Mouse (Mus musculus): ENCODE results near the gene Ppia. TPM values are rescaled to one million over a fixed set of nuclear protein-coding genes. Genes with fewer than 3 reads are reported as not detected.
A peak's percentile ranks its signal among the peaks of the same experiment; 100 is the strongest.
"Not testable (repeated sequence)": the region's sequence is repeated elsewhere in the genome, so short reads cannot be mapped to it uniquely, and the experiment has no call there.

Gene Ppia
- total RNA-seq, 2 experiments from 2014 or later: 316 to 357 TPM

GRCm38 (mm10) chr11:6420722-6421350 lies 5.6 kb downstream of the Ppia start:
- DNase-seq (ENCODE audit: low spot score): no peak
- intact Hi-C loops (cut with DNase I): no loop called here

GRCm38 (mm10) chr11:6430186-6430585 lies 14.9 kb downstream of the Ppia start:
- intact Hi-C loops (cut with DNase I): no loop called here

GRCm38 (mm10) chr11:6436442-6436841 lies 21.2 kb downstream of the Ppia start:
- no peak for DNase-seq (ENCODE audit: low spot score)
- intact Hi-C loops (cut with DNase I): no loop called here

More at GRCm38 (mm10) chr11:6430186-6430585, 14.9 kb downstream of the Ppia start:
- DNase-seq (ENCODE audit: low spot score): no peak

GRCm38 (mm10) chr11:6437667-6438066 lies 22.4 kb downstream of the Ppia start:
- intact Hi-C loops (cut with DNase I): no loop called here
- DNase-seq (ENCODE audit: low spot score): no peak

- intact Hi-C loops (cut with DNase I): no loop called here
- DNase-seq (ENCODE audit: low spot score): no peak
Measured at GRCm38 (mm10) chr11:6440171-6440570, 24.9 kb downstream of the Ppia start.

GRCm38 (mm10) chr11:6442566-6442965 lies 27.3 kb downstream of the Ppia start:
- intact Hi-C loops (cut with DNase I): loop anchor here (2.0 kb wide), 1 partner anchor 26 kb away; no protein-coding TSS in a partner anchor
- DNase-seq (ENCODE audit: low spot score): no peak

- no peak for DNase-seq (ENCODE audit: low spot score)
- intact Hi-C loops (cut with DNase I): loop anchor here (2.0 kb wide), 1 partner anchor 26 kb away; no protein-coding TSS in a partner anchor
Measured at GRCm38 (mm10) chr11:6443102-6443501, 27.9 kb downstream of the Ppia start.

- intact Hi-C loops (cut with DNase I): loop anchor here (2.0 kb wide), 1 partner anchor 27 kb away; no protein-coding TSS in a partner anchor
- DNase-seq (ENCODE audit: low spot score): no peak
Measured at GRCm38 (mm10) chr11:6443727-6444076, 28.5 kb downstream of the Ppia start.

- peak; percentile 99 for DNase-seq (ENCODE audit: low spot score)
- intact Hi-C loops (cut with DNase I): no loop called here
Measured at GRCm38 (mm10) chr11:6444077-6444853, 29.0 kb downstream of the Ppia start, which contains the start of gene H2afv. TSS of gene H2afv (minus strand) at chr11:6444443.

GRCm38 (mm10) chr11:6445441-6445840 lies 30.2 kb downstream of the Ppia start:
- intact Hi-C loops (cut with DNase I): no loop called here

GRCm38 (mm10) chr11:6445951-6446350 lies 30.7 kb downstream of the Ppia start:
- DNase-seq (ENCODE audit: low spot score): no peak
- intact Hi-C loops (cut with DNase I): loop anchor here (2.0 kb wide), 1 partner anchor 27 kb away; no protein-coding TSS in a partner anchor

More at GRCm38 (mm10) chr11:6445441-6445840, 30.2 kb downstream of the Ppia start:
- no peak for DNase-seq (ENCODE audit: low spot score)

GRCm38 (mm10) chr11:6447493-6447892 lies 32.2 kb downstream of the Ppia start:
- no peak for DNase-seq (ENCODE audit: low spot score)
- intact Hi-C loops (cut with DNase I): loop anchor here (2.0 kb wide), 1 partner anchor 25 kb away; no protein-coding TSS in a partner anchor

- DNase-seq (ENCODE audit: low spot score); intact Hi-C loops (cut with DNase I): not testable (repeated sequence)
Measured at GRCm38 (mm10) chr11:6448155-6448554, 32.9 kb downstream of the Ppia start.

- intact Hi-C loops (cut with DNase I): no loop called here
- no peak for DNase-seq (ENCODE audit: low spot score)
Measured at GRCm38 (mm10) chr11:6456083-6456482, 40.8 kb downstream of the Ppia start.

GRCm38 (mm10) chr11:6463159-6463837 lies 48.1 kb downstream of the Ppia start:
- intact Hi-C loops (cut with DNase I): no loop called here
- no peak for DNase-seq (ENCODE audit: low spot score)

GRCm38 (mm10) chr11:6465122-6465521 lies 49.9 kb downstream of the Ppia start:
- intact Hi-C loops (cut with DNase I): loop anchor here (5.0 kb wide), 1 partner anchor 62 kb away; no protein-coding TSS in a partner anchor
- DNase-seq (ENCODE audit: low spot score): no peak

- intact Hi-C loops (cut with DNase I): loop anchor here (5.0 kb wide), 1 partner anchor 59 kb away; no protein-coding TSS in a partner anchor
Measured at GRCm38 (mm10) chr11:6468541-6468940, 53.3 kb downstream of the Ppia start.

More at GRCm38 (mm10) chr11:6468541-6468940, 53.3 kb downstream of the Ppia start:
- DNase-seq (ENCODE audit: low spot score): no peak

Measured in heart, postnatal 25 days (tissue).